14 mouse cellular contexts compared by ENCODE assay signal in genomic region chr13:23749563-23750121, GRCm38 (mm10). TPM values are rescaled to one million over a fixed set of nuclear protein-coding genes. Genes with fewer than 3 reads are reported as not detected.
A peak's percentile ranks its signal among the peaks of the same experiment; 100 is the strongest.
DNase-seq lines count a peak whose midpoint lies in the region; ATAC-seq lines count a peak whose summit lies in the region.
"Had no signal": no experiment of that assay in that cellular context is flagged by ENCODE, and none has a peak within 500 bp of the region (broad histone marks: within the 10 kb centered on the region; RNA-seq: fewer than 3 reads in every experiment).

No protein-coding gene starts in this region.

- peak overlapping the region; percentile 42; the same call in 1 of the 2 replicates for H3K27ac ChIP-seq in heart, embryonic 15.5 days
- H3K27ac ChIP-seq in neural tube, embryonic 11.5 days (ENCODE audit: low read depth, low read length) = peak overlapping the region; percentile 42; the same call in 1 of the 2 replicates
- H3K27ac ChIP-seq in forebrain, embryonic 15.5 days (replicated peaks) = peak overlapping the region; percentile 82
- peak overlapping the region; percentile 74 for H3K27ac ChIP-seq in stomach, embryonic 15.5 days

- H3K4me3 ChIP-seq in heart, embryonic 15.5 days = no peak overlapping the region
- H3K4me3 ChIP-seq in neural tube, embryonic 11.5 days (ENCODE audit: low read depth, low read length) = no peak overlapping the region
- no peak overlapping the region for H3K4me3 ChIP-seq in forebrain, embryonic 15.5 days
- no peak overlapping the region for H3K4me3 ChIP-seq in stomach, embryonic 15.5 days (replicated peaks)
- H3K4me3 ChIP-seq: hindbrain, embryonic 15.5 days had no signal

- no peak for ATAC-seq in heart, embryonic 15.5 days (replicated peaks; ENCODE audit: insufficient number of reproducible peaks, insufficient read depth, low FRiP score, low read depth)
- ATAC-seq in neural tube, embryonic 11.5 days (ENCODE audit: insufficient read depth, low FRiP score, low TSS enrichment) = no peak
- ATAC-seq in forebrain, embryonic 15.5 days (replicated peaks) = no peak
- ATAC-seq in stomach, embryonic 15.5 days (ENCODE audit: insufficient read depth, low FRiP score, low read depth) = no peak

- no peaks in the 10 kb centered on the region for H3K9me3 ChIP-seq in heart, embryonic 15.5 days (replicated peaks)
- H3K9me3 ChIP-seq in neural tube, embryonic 11.5 days (ENCODE audit: control insufficient read depth, low read length) = no peaks in the 10 kb centered on the region
- H3K9me3 ChIP-seq in forebrain, embryonic 15.5 days = no peaks in the 10 kb centered on the region
- H3K9me3 ChIP-seq in stomach, embryonic 15.5 days = no peaks in the 10 kb centered on the region
- H3K9me3 ChIP-seq: G1E; hindbrain, embryonic 15.5 days had no signal

- H3K4me2 ChIP-seq in heart, embryonic 15.5 days = no peak overlapping the region
- no peak overlapping the region for H3K4me2 ChIP-seq in neural tube, embryonic 11.5 days (ENCODE audit: low read depth)
- no peak overlapping the region for H3K4me2 ChIP-seq in forebrain, embryonic 15.5 days (replicated peaks)
- H3K4me2 ChIP-seq in stomach, embryonic 15.5 days = no peak overlapping the region
- H3K4me2 ChIP-seq: hindbrain, embryonic 15.5 days had no signal

- H3K27me3 ChIP-seq in heart, embryonic 15.5 days = no peaks in the 10 kb centered on the region
- H3K27me3 ChIP-seq in neural tube, embryonic 11.5 days (ENCODE audit: control insufficient read depth, insufficient read depth, low read length) = no peaks in the 10 kb centered on the region
- no peaks in the 10 kb centered on the region for H3K27me3 ChIP-seq in forebrain, embryonic 15.5 days
- H3K27me3 ChIP-seq in stomach, embryonic 15.5 days (replicated peaks) = no peaks in the 10 kb centered on the region
- H3K27me3 ChIP-seq: hindbrain, embryonic 15.5 days had no signal

- 86% methylated on average over 5 of the region's 5 CpGs for WGBS in heart, embryonic 15.5 days
- WGBS in neural tube, embryonic 11.5 days = 92% methylated on average over 5 of the region's 5 CpGs
- WGBS in forebrain, embryonic 15.5 days = 91% methylated on average over 5 of the region's 5 CpGs
- 83% methylated on average over 5 of the region's 5 CpGs for WGBS in stomach, embryonic 15.5 days

- no peak overlapping the region for H3K9ac ChIP-seq in heart, embryonic 15.5 days
- no peak overlapping the region for H3K9ac ChIP-seq in neural tube, embryonic 11.5 days (ENCODE audit: low read length)
- no peak overlapping the region for H3K9ac ChIP-seq in forebrain, embryonic 15.5 days (replicated peaks)
- no peak overlapping the region for H3K9ac ChIP-seq in stomach, embryonic 15.5 days
- H3K9ac ChIP-seq: hindbrain, embryonic 15.5 days had no signal

- intact Hi-C loops in heart, postnatal 25 days (cut with DNase I) = loop anchor here (5.0 to 10.0 kb wide), 4 partner anchors 167 to 1995 kb away; partner anchors contain the start of genes Hist1h2ag, Hist1h2ak, Hist1h2bj and Hist1h2bn

- no peak for DNase-seq in heart, postnatal 25 days (ENCODE audit: low spot score)
- DNase-seq in neural tube, embryonic 11.5 days (ENCODE audit: low spot score) = no peak
- DNase-seq in neural tube, embryonic 10.5 days (ENCODE audit: extremely low spot score, low spot score) = no peak
- no peak for DNase-seq in adrenal gland, adult 18-20 months (ENCODE audit: low spot score in 2 of 2)
- DNase-seq in adrenal gland, postnatal 10 days = no peak
- DNase-seq: adrenal gland, postnatal 36 days; thymus, adult 2 months had no signal

- H3K4me1 ChIP-seq in heart, embryonic 15.5 days (replicated peaks) = peaks cover 20% of the 10 kb centered on the region
- peaks cover 8% of the 10 kb centered on the region; the same call in 1 of the 2 replicates for H3K4me1 ChIP-seq in neural tube, embryonic 11.5 days (ENCODE audit: control insufficient read depth, insufficient read depth, low read length)
- peaks cover 35% of the 10 kb centered on the region for H3K4me1 ChIP-seq in forebrain, embryonic 15.5 days
- H3K4me1 ChIP-seq in stomach, embryonic 15.5 days = peaks cover 7% of the 10 kb centered on the region; the same call in 1 of the 2 replicates

- H3K36me3 ChIP-seq in heart, embryonic 15.5 days = no peaks in the 10 kb centered on the region
- H3K36me3 ChIP-seq in neural tube, embryonic 11.5 days (ENCODE audit: control insufficient read depth, insufficient read depth, low read length) = no peaks in the 10 kb centered on the region
- no peaks in the 10 kb centered on the region for H3K36me3 ChIP-seq in forebrain, embryonic 15.5 days
- no peaks in the 10 kb centered on the region for H3K36me3 ChIP-seq in stomach, embryonic 15.5 days
- H3K36me3 ChIP-seq: G1E; hindbrain, embryonic 15.5 days had no signal

RNA-seq across cellular contexts. Expression of gene Hist1h2ab, which starts 1.3 kb away (rescaled TPM):
- polyA plus RNA-seq in heart, embryonic 15.5 days (2015; fragmentation: Nextera tagmentation; extraction: Ambion mirVana) = 15.3 and 20.4 TPM in 2 replicates
- total RNA-seq in heart, postnatal 25 days (2021) = 10 to 100 TPM; 12.7 to 17.0 TPM
- 33.1 and 47.3 TPM in 2 replicates for polyA plus RNA-seq in neural tube, embryonic 11.5 days (2014; fragmentation: Nextera tagmentation; extraction: Ambion mirVana)
- polyA plus RNA-seq in forebrain, embryonic 15.5 days (2015; fragmentation: Nextera tagmentation; extraction: Ambion mirVana) = 26.0 and 31.2 TPM in 2 replicates
- 43.8 and 63.1 TPM in 2 replicates for polyA plus RNA-seq in stomach, embryonic 15.5 days (2015; fragmentation: Nextera tagmentation; extraction: Ambion mirVana)
- 10 to 100 TPM; 19.4 to 19.5 TPM for total RNA-seq in adrenal gland, adult 18-20 months (2021)
- total RNA-seq in adrenal gland, postnatal 10 days (2021) = 100 to 1,000 TPM; 281 to 334 TPM

RNA-seq across cellular contexts. Expression of gene Hist1h3b, which starts 2.4 kb away (rescaled TPM):
- 3.1 and 4.7 TPM in 2 replicates for polyA plus RNA-seq in heart, embryonic 15.5 days (2015; fragmentation: Nextera tagmentation; extraction: Ambion mirVana)
- 10 to 100 TPM; 19.3 to 26.5 TPM for total RNA-seq in heart, postnatal 25 days (2021)
- polyA plus RNA-seq in neural tube, embryonic 11.5 days (2014; fragmentation: Nextera tagmentation; extraction: Ambion mirVana) = 6.2 and 8.4 TPM in 2 replicates
- polyA plus RNA-seq in forebrain, embryonic 15.5 days (2015; fragmentation: Nextera tagmentation; extraction: Ambion mirVana) = 7.9 and 11.7 TPM in 2 replicates
- 7.4 and 10.6 TPM in 2 replicates for polyA plus RNA-seq in stomach, embryonic 15.5 days (2015; fragmentation: Nextera tagmentation; extraction: Ambion mirVana)
- 10 to 100 TPM; 16.4 to 23.4 TPM for total RNA-seq in adrenal gland, adult 18-20 months (2021)
- total RNA-seq in adrenal gland, postnatal 10 days (2021) = 100 to 1,000 TPM; 390 to 424 TPM

RNA-seq across cellular contexts. Expression of gene Hist1h2bb, which starts 3.1 kb away (rescaled TPM):
- 1.2 and 1.9 TPM in 2 replicates for polyA plus RNA-seq in heart, embryonic 15.5 days (2015; fragmentation: Nextera tagmentation; extraction: Ambion mirVana)
- total RNA-seq in heart, postnatal 25 days (2021) = 10 to 100 TPM in 1 of 2 experiments, 1 to 10 TPM in 1; 9.6 to 11.4 TPM
- 2.4 and 2.9 TPM in 2 replicates for polyA plus RNA-seq in neural tube, embryonic 11.5 days (2014; fragmentation: Nextera tagmentation; extraction: Ambion mirVana)
- polyA plus RNA-seq in forebrain, embryonic 15.5 days (2015; fragmentation: Nextera tagmentation; extraction: Ambion mirVana) = 1.8 and 2.0 TPM in 2 replicates
- polyA plus RNA-seq in stomach, embryonic 15.5 days (2015; fragmentation: Nextera tagmentation; extraction: Ambion mirVana) = 2.5 and 3.4 TPM in 2 replicates
- 10 to 100 TPM; 16.2 to 17.9 TPM for total RNA-seq in adrenal gland, adult 18-20 months (2021)
- total RNA-seq in adrenal gland, postnatal 10 days (2021) = 100 to 1,000 TPM; 173 to 206 TPM
- polyA plus RNA-seq: hindbrain, embryonic 15.5 days had no signal

RNA-seq across cellular contexts. Expression of gene Hist1h3c, which starts 4.2 kb away (rescaled TPM):
- 2.0 and 4.1 TPM in 2 replicates for polyA plus RNA-seq in heart, embryonic 15.5 days (2015; fragmentation: Nextera tagmentation; extraction: Ambion mirVana)
- total RNA-seq in heart, postnatal 25 days (2021) = 1 to 10 TPM; 3.2 to 9.1 TPM
- 8.3 and 10.6 TPM in 2 replicates for polyA plus RNA-seq in neural tube, embryonic 11.5 days (2014; fragmentation: Nextera tagmentation; extraction: Ambion mirVana)
- 3.9 and 4.1 TPM in 2 replicates for polyA plus RNA-seq in forebrain, embryonic 15.5 days (2015; fragmentation: Nextera tagmentation; extraction: Ambion mirVana)
- polyA plus RNA-seq in stomach, embryonic 15.5 days (2015; fragmentation: Nextera tagmentation; extraction: Ambion mirVana) = 5.5 and 5.7 TPM in 2 replicates
- total RNA-seq in adrenal gland, adult 18-20 months (2021) = 1 to 10 TPM; 4.6 to 5.4 TPM
- 100 to 1,000 TPM; 127 to 144 TPM for total RNA-seq in adrenal gland, postnatal 10 days (2021)
- total RNA-seq: gastrocnemius, adult 8-10 months; left cerebral cortex, adult 18-20 months had no signal

RNA-seq across cellular contexts. Expression of gene Hist1h4b, which starts 7.2 kb away (rescaled TPM):
- 1.2 and 1.7 TPM in 2 replicates for polyA plus RNA-seq in heart, embryonic 15.5 days (2015; fragmentation: Nextera tagmentation; extraction: Ambion mirVana)
- 10 to 100 TPM; 13.3 to 23.6 TPM for total RNA-seq in heart, postnatal 25 days (2021)
- 4.3 and 9.0 TPM in 2 replicates for polyA plus RNA-seq in neural tube, embryonic 11.5 days (2014; fragmentation: Nextera tagmentation; extraction: Ambion mirVana)
- 2.8 and 3.8 TPM in 2 replicates for polyA plus RNA-seq in forebrain, embryonic 15.5 days (2015; fragmentation: Nextera tagmentation; extraction: Ambion mirVana)
- 3.5 and 4.1 TPM in 2 replicates for polyA plus RNA-seq in stomach, embryonic 15.5 days (2015; fragmentation: Nextera tagmentation; extraction: Ambion mirVana)
- 10 to 100 TPM; 61.2 to 90.4 TPM for total RNA-seq in adrenal gland, adult 18-20 months (2021)
- 100 to 1,000 TPM; 282 to 291 TPM for total RNA-seq in adrenal gland, postnatal 10 days (2021)
